Mouse (Mus musculus): ENCODE measurements around the gene Mthfd1l. TPM values are rescaled to one million over a fixed set of nuclear protein-coding genes. Genes with fewer than 3 reads are reported as not detected.

Gene Mthfd1l
- total RNA-seq, 2 experiments from 2014 or later = 2.4 to 3.7 TPM

GRCm38 (mm10) chr10:3975898-3976622 is 3.1 kb downstream of the Mthfd1l start:
- DNase-seq (ENCODE audit: low spot score in 2 of 2) = no peak

- DNase-seq (ENCODE audit: low spot score in 2 of 2) = no peak
Observed at GRCm38 (mm10) chr10:3976623-3977010, 3.7 kb downstream of the Mthfd1l start.

GRCm38 (mm10) chr10:3978326-3978725 is 5.4 kb downstream of the Mthfd1l start:
- no peak for DNase-seq (ENCODE audit: low spot score in 2 of 2)

DNA sequence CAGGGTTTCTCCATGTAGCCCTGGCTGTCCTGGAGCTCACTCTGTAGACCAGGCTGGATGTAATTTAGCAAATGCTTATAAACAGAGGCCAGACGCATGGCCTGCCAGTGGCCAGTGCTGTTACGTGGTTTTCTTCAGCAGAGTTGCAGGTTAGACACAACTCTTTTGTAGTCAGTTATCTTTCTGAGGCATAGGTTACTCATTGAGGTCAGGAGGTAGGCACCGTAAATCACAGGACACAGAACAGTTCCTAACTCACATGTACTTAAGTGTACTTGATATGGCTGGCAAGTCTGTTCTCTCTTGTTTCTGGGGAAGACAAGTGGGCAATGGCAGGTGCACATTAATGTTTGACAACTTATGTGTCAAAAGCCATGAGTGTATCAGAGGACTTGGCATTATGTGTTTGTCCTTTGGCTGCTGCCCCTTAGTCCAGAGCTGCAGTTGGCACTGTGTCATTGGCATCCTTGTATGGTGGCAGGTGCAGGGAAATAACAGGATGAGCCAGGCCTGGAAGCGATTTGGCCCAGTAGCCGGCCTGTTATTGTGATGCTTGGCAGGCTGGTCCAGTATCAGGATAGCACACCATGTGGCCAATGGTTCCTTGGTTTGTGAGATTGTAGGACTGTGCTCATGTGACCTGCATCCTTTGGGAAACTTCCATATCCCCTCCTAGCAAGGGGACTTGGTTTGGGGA is 6.0 kb downstream of the Mthfd1l start:
- DNase-seq (ENCODE audit: low spot score in 2 of 2) = no peak

- no peak for DNase-seq (ENCODE audit: low spot score in 2 of 2)
Observed at GRCm38 (mm10) chr10:3980231-3980630, 7.3 kb downstream of the Mthfd1l start.

GRCm38 (mm10) chr10:3990295-3990883 is 17.5 kb downstream of the Mthfd1l start:
- DNase-seq (ENCODE audit: low spot score in 2 of 2) = no peak

DNA sequence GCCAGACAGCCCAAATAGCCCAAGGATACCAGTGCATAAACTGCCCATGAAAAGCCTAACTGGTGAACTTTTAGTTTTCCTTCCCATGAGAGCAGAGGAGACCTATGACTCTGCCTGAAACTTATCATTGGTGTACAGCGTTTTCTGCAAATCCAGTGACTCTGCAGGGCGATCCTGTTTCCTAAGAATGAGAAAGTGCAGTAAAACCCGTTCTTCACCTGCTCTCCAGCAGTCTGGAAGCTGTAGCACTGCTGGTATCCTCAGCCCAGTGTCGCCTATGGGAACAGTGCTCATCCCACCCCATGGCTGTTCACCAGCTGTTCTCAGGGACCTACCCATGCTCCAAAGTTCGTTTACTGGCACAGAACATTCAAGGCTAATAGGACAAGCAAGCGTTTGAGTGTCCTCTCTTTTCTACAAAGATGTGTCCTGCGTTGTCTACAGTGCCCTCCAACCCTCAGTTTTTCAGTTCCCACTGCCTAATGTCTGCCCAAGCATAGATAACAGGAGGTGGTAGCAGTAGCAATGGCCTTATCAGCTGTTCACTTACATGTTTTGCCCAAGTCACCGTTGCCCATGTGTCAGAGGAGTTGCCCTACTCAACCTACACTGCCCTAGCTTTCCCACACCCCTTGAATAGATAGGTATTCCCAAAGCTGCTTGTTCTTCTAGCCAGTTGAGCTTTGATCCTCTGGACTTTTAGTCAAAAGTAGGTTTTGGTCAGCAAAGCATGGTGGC is 20.6 kb downstream of the Mthfd1l start:
- DNase-seq (ENCODE audit: low spot score in 2 of 2) = no peak

GRCm38 (mm10) chr10:3995277-3995676 is 22.4 kb downstream of the Mthfd1l start:
- no peak for DNase-seq (ENCODE audit: low spot score in 2 of 2)

DNA sequence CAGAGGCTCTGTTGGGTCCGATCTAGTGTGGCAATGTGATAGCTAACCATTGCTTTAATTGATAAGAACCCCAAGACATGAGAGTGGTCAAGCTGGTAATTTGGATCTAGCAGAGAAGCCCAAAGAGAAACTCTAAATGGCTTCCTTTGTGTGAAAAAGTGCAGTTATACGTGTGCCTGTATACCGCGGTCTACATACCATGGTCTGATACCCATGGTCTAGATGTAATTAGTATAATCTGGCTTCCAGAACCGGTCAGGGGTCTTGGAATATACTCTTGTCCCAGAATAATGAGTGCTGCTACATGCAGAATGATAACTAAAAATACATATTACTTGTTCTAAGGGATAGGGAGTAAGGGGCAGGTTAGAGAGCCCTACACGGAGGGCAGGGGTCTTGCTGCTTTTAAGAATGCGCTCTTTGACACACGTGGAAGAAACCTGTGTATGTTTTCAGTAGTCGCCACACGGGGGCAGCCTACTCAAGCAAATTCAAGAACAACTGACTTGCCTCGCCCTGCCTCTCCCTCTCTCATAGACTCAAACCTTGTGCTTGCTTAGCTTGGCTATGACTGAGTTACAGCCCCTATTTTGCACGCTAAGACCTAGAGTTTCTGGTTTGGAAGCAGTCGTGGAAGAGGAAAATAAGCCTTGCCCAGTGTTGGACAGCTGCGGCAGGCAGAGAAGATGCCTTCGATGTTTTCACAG is 23.4 kb downstream of the Mthfd1l start:
- peak; percentile 41 to 59 for DNase-seq (ENCODE audit: low spot score in 2 of 2)

DNA sequence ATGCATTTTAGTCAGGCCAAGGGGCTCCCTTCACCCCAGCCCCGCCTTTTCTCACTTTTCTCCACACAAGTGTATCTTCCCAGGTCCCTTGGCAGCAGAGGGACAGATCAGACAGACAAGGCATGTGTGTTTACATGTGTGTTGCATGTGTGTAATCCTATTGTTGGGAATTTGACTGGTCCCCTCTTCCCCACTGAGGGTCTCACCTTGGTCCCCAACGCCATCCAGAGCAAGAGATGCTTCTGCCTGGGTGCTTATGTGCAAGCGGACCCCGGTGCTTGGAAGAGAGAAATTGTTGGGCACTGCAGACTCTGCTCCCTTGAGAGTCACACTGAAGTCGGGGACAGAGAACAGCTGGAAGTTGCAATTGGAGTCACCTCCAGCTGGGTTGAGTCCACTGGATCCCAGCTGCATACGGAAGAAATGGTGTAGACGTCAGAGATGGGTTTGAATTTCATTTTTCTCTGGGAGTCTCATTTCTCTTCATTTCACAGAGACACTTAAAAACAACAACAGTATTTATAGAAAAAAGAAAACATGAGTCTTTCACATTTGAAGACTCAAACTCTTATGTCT is 25.0 kb downstream of the Mthfd1l start:
- no peak for DNase-seq (ENCODE audit: low spot score in 2 of 2)

DNA sequence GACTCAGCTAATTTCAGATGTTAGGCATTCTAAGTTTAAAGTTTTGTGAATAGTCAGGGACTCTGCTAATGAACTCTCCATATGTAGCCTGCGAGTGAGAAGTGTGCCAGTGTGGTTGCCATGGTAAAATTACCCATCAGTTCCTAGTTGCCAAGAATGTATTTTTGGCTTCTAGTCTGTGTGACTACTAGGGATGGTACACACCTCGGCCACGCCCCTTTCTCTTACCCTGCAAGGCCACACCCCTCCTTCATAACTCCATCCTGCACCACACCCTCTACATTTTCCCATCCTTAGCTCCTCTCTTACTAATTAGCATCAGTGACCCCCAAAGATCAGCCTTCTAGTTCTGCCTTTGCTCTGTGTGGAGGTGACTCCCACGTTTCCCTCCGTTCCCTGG is 29.8 kb downstream of the Mthfd1l start:
- no peak for DNase-seq (ENCODE audit: low spot score in 2 of 2)

- no peak for DNase-seq (ENCODE audit: low spot score in 2 of 2)
Observed at GRCm38 (mm10) chr10:4005191-4005590, 32.3 kb downstream of the Mthfd1l start.

GRCm38 (mm10) chr10:4006296-4007015 is 33.5 kb downstream of the Mthfd1l start:
- no peak for DNase-seq (ENCODE audit: low spot score in 2 of 2)

DNA sequence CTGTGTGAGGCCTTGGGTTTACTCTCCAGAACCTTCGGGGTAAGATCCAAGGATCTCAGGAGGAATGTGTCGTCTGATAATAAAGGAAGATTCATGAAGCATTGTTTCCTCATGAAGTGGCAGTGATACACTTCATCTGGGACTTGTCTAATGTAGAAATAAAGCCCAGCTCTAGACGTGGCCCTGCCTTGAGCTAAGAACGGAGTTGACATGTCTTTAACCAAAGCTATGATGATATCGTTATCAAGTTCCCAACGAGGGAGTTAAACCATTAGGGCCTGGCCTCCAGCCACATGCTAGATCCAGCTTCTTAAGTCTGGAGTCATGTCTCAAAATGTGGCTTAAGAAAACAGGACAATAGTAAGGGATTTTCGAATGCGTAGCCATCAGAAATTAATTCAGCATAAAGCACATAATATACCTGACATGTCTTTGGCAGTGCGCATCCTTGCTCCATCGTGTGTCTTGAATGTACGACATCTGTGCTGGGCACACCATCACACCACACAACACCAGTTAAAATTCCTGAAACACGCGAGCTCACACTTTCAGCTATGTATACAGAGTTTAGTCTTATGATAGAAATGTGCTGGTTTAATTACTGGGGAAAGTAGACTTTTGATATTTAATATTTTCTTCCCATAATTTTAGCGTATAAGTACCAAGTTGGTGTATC is 49.8 kb downstream of the Mthfd1l start:
- DNase-seq (ENCODE audit: low spot score in 2 of 2) = no peak

GRCm38 (mm10) chr10:4026616-4027015 is 53.7 kb downstream of the Mthfd1l start:
- no peak for DNase-seq (ENCODE audit: low spot score in 2 of 2)

GRCm38 (mm10) chr10:4027466-4027865 is 54.5 kb downstream of the Mthfd1l start:
- DNase-seq (ENCODE audit: low spot score in 2 of 2) = no peak

DNA sequence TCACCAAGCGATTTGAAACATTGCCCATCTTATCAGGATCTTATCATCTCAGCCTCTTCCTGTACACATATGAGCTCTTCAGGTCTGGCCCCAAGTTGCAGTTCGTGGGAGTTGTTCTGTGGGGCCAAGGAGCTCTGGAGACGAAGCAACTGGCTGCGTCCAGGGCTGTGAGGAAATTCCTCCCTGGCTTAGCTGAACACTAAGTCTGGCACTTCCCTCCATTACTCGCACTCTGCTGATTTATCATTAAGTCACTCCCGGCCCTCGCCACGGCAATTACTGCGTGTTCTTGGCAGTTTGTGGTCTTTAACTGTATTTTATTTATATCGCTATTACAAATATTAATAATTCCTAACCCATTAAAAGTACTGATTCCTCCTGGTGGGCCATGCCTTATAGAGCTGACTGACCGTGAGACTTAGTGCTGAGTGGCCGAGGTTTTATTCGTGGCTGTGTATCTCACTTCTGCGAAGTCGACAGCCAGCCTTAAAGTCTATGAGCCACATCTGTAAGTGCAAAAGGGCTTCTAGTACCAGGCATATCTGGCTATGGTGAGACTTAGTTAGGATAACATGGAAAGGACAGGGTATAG is 56.0 kb downstream of the Mthfd1l start:
- DNase-seq (ENCODE audit: low spot score in 2 of 2) = no peak

DNA sequence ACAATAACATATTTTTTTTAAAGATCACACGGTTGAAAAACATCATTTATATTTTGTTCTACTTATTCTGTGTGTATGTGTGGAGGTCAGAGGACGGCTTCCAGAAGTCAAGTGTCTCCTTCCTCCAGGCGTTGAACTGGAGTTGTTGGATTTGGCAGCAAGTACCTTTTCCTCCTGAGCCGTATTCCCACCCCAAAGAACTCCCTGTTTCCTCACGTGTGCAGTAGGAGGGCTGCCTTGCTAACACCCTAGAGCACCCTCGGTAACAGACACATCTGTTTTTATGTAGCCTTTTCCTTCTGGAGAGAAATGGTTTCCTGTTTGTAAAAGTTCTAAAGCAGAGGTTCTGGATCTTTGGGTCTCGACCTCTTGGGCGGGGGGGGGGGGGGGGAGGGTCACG is 60.8 kb downstream of the Mthfd1l start:
- DNase-seq (ENCODE audit: low spot score in 2 of 2) = no peak

DNA sequence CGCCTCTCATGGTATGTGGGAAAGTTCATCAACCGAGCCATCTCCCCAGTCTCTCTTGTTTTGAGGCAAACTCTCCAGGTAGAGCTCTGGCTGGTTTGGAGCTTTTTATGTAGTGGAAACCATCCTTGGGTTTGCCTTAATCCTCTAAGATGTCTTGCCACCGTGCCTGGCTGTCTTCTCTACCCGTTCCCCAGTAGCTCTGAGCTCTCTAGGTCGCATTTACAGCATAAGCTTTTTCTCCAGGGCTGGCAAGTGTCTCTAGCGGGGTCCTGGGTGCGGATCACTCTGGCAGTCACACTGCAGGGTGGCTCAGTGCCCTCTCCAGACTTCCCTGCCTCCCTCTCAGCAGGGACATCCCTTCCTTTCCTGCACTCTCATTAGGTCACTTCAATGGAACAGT is 63.6 kb downstream of the Mthfd1l start:
- no peak for DNase-seq (ENCODE audit: low spot score in 2 of 2)
